Mouse (Mus musculus): ENCODE data around the gene Jhy.

- no peak for TF ChIP-seq CTCF (IDR thresholded peaks at IDR 0.05; ENCODE audit: low read depth, low read length)
- TF ChIP-seq POLR2A (IDR thresholded peaks at IDR 0.05; ENCODE audit: borderline replicate concordance, low read depth, low read length), result no peak
Measured at GRCm38 (mm10) chr9:40859196-40859595, 104.7 kb downstream of the Jhy start.
